Mouse (Mus musculus) heart, adult 2 months (tissue): Measurements from ENCODE around the gene Slc16a1.

Experiments
- CTCF ChIP-seq: fragments of 200-600 bp; IDR thresholded peaks from 2 replicates; pipeline ENCODE4 v1.8.1; 2022; ENCODE audit warnings: antibody characterized with exemption, mild to moderate bottlenecking, moderate library complexity
- POLR2A ChIP-seq: fragments of 200-500 bp; IDR thresholded peaks from 2 replicates; pipeline ENCODE4 v1.6.1; 2011; ENCODE audit warnings: mild to moderate bottlenecking, low read depth, low read length, control low read depth; ENCODE audit not compliant: insufficient read depth

DNA sequence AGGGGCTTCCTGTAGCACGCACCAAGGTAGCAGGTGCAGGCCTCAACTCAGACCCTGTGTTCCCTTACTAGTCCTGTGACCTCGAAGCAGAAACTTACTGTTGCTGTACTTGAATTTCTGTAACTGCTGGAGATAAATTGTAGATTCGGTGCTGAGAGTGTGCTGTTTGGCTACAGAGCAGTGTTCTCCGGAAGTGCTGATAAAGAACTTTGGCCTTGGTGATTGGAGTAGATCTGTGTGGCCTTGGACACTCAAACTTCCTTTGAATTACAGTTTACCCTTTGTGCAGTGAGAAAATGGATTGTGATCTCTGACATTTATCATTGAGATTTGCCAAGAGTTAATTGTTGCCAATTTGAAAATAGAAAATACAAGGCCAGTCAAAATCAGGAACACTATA is 16.5 kb downstream of the Slc16a1 start:
- TF ChIP-seq CTCF (no peak), POLR2A (no peak)
